Mouse (Mus musculus) MEL (cell line): Measurements from ENCODE around the gene Ncln. TPM values are rescaled to one million over a fixed set of nuclear protein-coding genes. Genes with fewer than 3 reads are reported as not detected.

ENCODE experiments used
- DNase-seq: peaks from one replicate; pipeline ENCODE4 v3.0.0; 2011; ENCODE audit warnings: low read depth, low spot score
- H3K27ac ChIP-seq: 2 replicates; pipeline ENCODE4 v1.5.1; 2012; ENCODE audit warnings: low read depth, mild to moderate bottlenecking, control low read depth, low read length, moderate library complexity; ENCODE audit not compliant: control insufficient read depth
- H3K27me3 ChIP-seq, 2 experiments: fragments of 150-350 bp in 1 of 2; sonication (generic) in 1 of 2; 2 replicates each; pipeline ENCODE4 v1.6.1; 2012; ENCODE audit warnings: low read length in 2 of 2, mild to moderate bottlenecking in 2 of 2, improper control_type of control experiment in 1 of 2, moderate library complexity in 1 of 2; ENCODE audit not compliant: insufficient read depth in 2 of 2, control insufficient read depth in 1 of 2
- H3K36me3 ChIP-seq, 2 experiments: 2 replicates each; pipeline ENCODE4 v1.6.1; 2012 to 2014; ENCODE audit warnings: low read length in 2 of 2, improper control_type of control experiment in 1 of 2, inconsistent platforms in 1 of 2, mild to moderate bottlenecking in 1 of 2; ENCODE audit not compliant: insufficient read depth in 2 of 2, control insufficient read depth in 1 of 2
- H3K4me1 ChIP-seq, 2 experiments: fragments of 150-350 bp in 1 of 2; sonication (generic) in 1 of 2; 2 replicates each; pipeline ENCODE4 v1.6.1; 2012; ENCODE audit warnings: low read length in 2 of 2, improper control_type of control experiment in 1 of 2, mild to moderate bottlenecking in 1 of 2; ENCODE audit not compliant: insufficient read depth in 2 of 2, control insufficient read depth in 1 of 2
- H3K4me3 ChIP-seq, 2 experiments: fragments of 150-350 bp in 1 of 2; sonication (generic) in 1 of 2; 2 replicates each; pipeline ENCODE4 v1.5.1; 2012; ENCODE audit warnings: low read depth in 2 of 2, low read length in 2 of 2, mild to moderate bottlenecking in 2 of 2, moderate library complexity in 2 of 2, control low read depth in 1 of 2, improper control_type of control experiment in 1 of 2; ENCODE audit not compliant: control insufficient read depth in 1 of 2, insufficient read depth in 1 of 2
- H3K79me2 ChIP-seq: 2 replicates; pipeline ENCODE4 v1.6.1; 2012; ENCODE audit warnings: mild to moderate bottlenecking, low read length, moderate library complexity; ENCODE audit not compliant: control insufficient read depth, poor library complexity, insufficient read depth
- H3K9ac ChIP-seq: 2 replicates; pipeline ENCODE4 v1.6.1; 2012; ENCODE audit warnings: low read depth, mild to moderate bottlenecking, control low read depth, low read length, moderate library complexity; ENCODE audit not compliant: control insufficient read depth, poor library complexity, severe bottlenecking
- H3K9me3 ChIP-seq: fragments of 150-350 bp; sonication (generic); replicated peaks from 2 replicates; pipeline ENCODE4 v1.6.1; 2012; ENCODE audit warnings: mild to moderate bottlenecking, low read length, improper control_type of control experiment, moderate library complexity; ENCODE audit not compliant: insufficient read depth
- BHLHE40 ChIP-seq: IDR thresholded peaks from 2 replicates; pipeline ENCODE4 v1.6.1; 2012; ENCODE audit warnings: low read depth, mild to moderate bottlenecking, inconsistent platforms, low read length, improper control_type of control experiment, borderline replicate concordance
- CHD1 ChIP-seq: IDR thresholded peaks from 2 replicates; pipeline ENCODE4 v1.6.1; 2012; ENCODE audit warnings: low read depth, mild to moderate bottlenecking, inconsistent platforms, low read length, improper control_type of control experiment
- CTCF ChIP-seq, 3 experiments: IDR thresholded peaks in 2 of 3; conservative IDR thresholded peaks in 1 of 3; 2 replicates each; pipeline ENCODE4 v1.5.1; 2011 to 2012; ENCODE audit warnings: low read length in 3 of 3, low read depth in 2 of 3, mild to moderate bottlenecking in 2 of 3, improper control_type of control experiment in 1 of 3, inconsistent platforms in 1 of 3, mixed read lengths in 1 of 3, moderate library complexity in 1 of 3; ENCODE audit not compliant: control insufficient read depth in 1 of 3, insufficient read depth in 1 of 3, poor library complexity in 1 of 3, severe bottlenecking in 1 of 3
- GATA1 ChIP-seq: IDR thresholded peaks from 2 replicates; pipeline ENCODE4 v1.6.1; 2011; ENCODE audit warnings: low read depth, low read length, improper control_type of control experiment
- JUND ChIP-seq: IDR thresholded peaks from 2 replicates; pipeline ENCODE4 v1.6.1; 2011; ENCODE audit warnings: low read depth, mild to moderate bottlenecking, improper control_type of control experiment, low read length
- NELFE ChIP-seq: IDR thresholded peaks from 2 replicates; pipeline ENCODE4 v1.6.1; 2011; ENCODE audit warnings: low read depth, low read length, improper control_type of control experiment
- NRF1 ChIP-seq: IDR thresholded peaks from 2 replicates; pipeline ENCODE4 v1.6.1; 2014; ENCODE audit warnings: low read depth, mild to moderate bottlenecking, inconsistent platforms, low read length, improper control_type of control experiment, moderate library complexity; ENCODE audit not compliant: poor library complexity, insufficient read depth, severe bottlenecking
- POLR2A ChIP-seq, 2 experiments: IDR thresholded peaks; 2 replicates each; pipeline ENCODE4 v1.6.1; 2011 to 2012; ENCODE audit warnings: low read length in 2 of 2, mild to moderate bottlenecking in 2 of 2, control low read depth in 1 of 2, improper control_type of control experiment in 1 of 2, low read depth in 1 of 2, moderate library complexity in 1 of 2; ENCODE audit not compliant: control insufficient read depth in 1 of 2, insufficient read depth in 1 of 2, poor library complexity in 1 of 2
- RAD21 ChIP-seq: IDR thresholded peaks from 2 replicates; pipeline ENCODE4 v1.6.1; 2011; ENCODE audit warnings: mild to moderate bottlenecking, low read depth, low read length, improper control_type of control experiment
- SIN3A ChIP-seq: IDR thresholded peaks from 2 replicates; pipeline ENCODE4 v1.6.1; 2012; ENCODE audit warnings: low read length, improper control_type of control experiment, inconsistent platforms
- SMC3 ChIP-seq: IDR thresholded peaks from 2 replicates; pipeline ENCODE4 v1.6.1; 2011; ENCODE audit warnings: low read depth, low read length, improper control_type of control experiment
- USF2 ChIP-seq, 2 experiments: IDR thresholded peaks; 2 replicates each; pipeline ENCODE4 v1.6.1; 2011 to 2012; ENCODE audit warnings: improper control_type of control experiment in 2 of 2, low read length in 2 of 2, borderline replicate concordance in 1 of 2, inconsistent platforms in 1 of 2, low read depth in 1 of 2, mild to moderate bottlenecking in 1 of 2; ENCODE audit not compliant: insufficient read depth in 1 of 2
- ZNF384 ChIP-seq: IDR thresholded peaks from 2 replicates; pipeline ENCODE4 v1.6.1; 2012; ENCODE audit warnings: low read depth, mild to moderate bottlenecking, inconsistent platforms, low read length, improper control_type of control experiment
- polyA plus RNA-seq, 2 experiments: library from polyadenylated mRNA; stranded (reverse) in 1 of 2; unstranded in 1 of 2; fragments of >175 nt in 1 of 2; fragments of >200 nt in 1 of 2; gene quantifications; 2 replicates each; pipeline versions ENCODE4 v1.2.1 to v1.2.4; 2012; ENCODE audit warnings: low replicate concordance in 2 of 2, low read depth in 1 of 2; ENCODE audit not compliant: insufficient read length in 2 of 2, insufficient read depth in 1 of 2, missing spikeins in 1 of 2
- total RNA-seq: library from RNA; depleted of rRNA; stranded (reverse); fragments of 300-350 nt; gene quantifications from 2 replicates; pipeline ENCODE4 v1.2.3, GENCODE M21; 2012

The Ncln gene
- total and polyA plus RNA-seq, 3 experiments = 136 to 276 (median 215) TPM

- H3K27ac ChIP-seq = peak overlapping the region; percentile 67
- H3K27me3 ChIP-seq = no peaks in the 10 kb centered on the region
- TF ChIP-seq JUND (no peak), POLR2A (IDR thresholded peaks at IDR 0.05; ENCODE audit: control insufficient read depth in 1 of 2, insufficient read depth in 1 of 2, low read depth in 1 of 2, low read length in 2 of 2, poor library complexity in 1 of 2) (0 out of 4 replicates have a peak, but pooled peaks of 1 of the 2 experiments have one; percentile 16)
- H3K79me2 ChIP-seq = no peaks in the 10 kb centered on the region; the same call in 1 of the 2 replicates
- H3K4me1 ChIP-seq = peaks cover 10 to 28% of the 10 kb centered on the region in 2 experiments
- peak; percentile 63 for DNase-seq
- no peaks in the 10 kb centered on the region for H3K9me3 ChIP-seq
- peak overlapping the region in 1 of 2 experiments; percentile 7; a peak in 2 of 4 replicates for H3K4me3 ChIP-seq
- H3K9ac ChIP-seq = peak overlapping the region; percentile 51
- H3K36me3 ChIP-seq = peaks cover 0 to 25% of the 10 kb centered on the region in 2 experiments; a peak in 2 of 4 replicates
Measured at GRCm38 (mm10) chr10:81517227-81517626, 21.0 kb upstream of the Ncln start.

GRCm38 (mm10) chr10:81513798-81514197 lies 17.6 kb upstream of the Ncln start:
- Histone ChIP-seq H3K36me3 (peaks cover 0 to 14% of the 10 kb centered on the region in 2 experiments; a peak in 2 of 4 replicates), H3K9me3 (no peaks in the 10 kb centered on the region), H3K27me3 (no peaks in the 10 kb centered on the region), H3K4me1 (peaks cover 6 to 18% of the 10 kb centered on the region in 2 experiments), H3K9ac (no peak overlapping the region), H3K79me2 (no peaks in the 10 kb centered on the region; the same call in 1 of the 2 replicates), H3K27ac (no peak overlapping the region), H3K4me3 (no peak overlapping the region)
- DNase-seq = no peak
- TF ChIP-seq JUND = no peak
- TF ChIP-seq CHD1 = no peak
- no peak for TF ChIP-seq SMC3
- TF ChIP-seq NELFE = no peak
- no peak for TF ChIP-seq GATA1
- no peak for TF ChIP-seq BHLHE40
- no peak for TF ChIP-seq SIN3A
- no peak for TF ChIP-seq ZNF384
- peak; percentile 1; the same call in 1 of the 2 replicates for TF ChIP-seq RAD21
- no peak for TF ChIP-seq USF2 (IDR thresholded peaks at IDR 0.05; ENCODE audit: borderline replicate concordance in 1 of 2, insufficient read depth in 1 of 2, low read depth in 1 of 2, low read length in 2 of 2)
- TF ChIP-seq CTCF (IDR thresholded peaks at IDR 0.05 in 2 of 3, conservative IDR thresholded peaks at IDR 0.05 in 1 of 3; ENCODE audit: control insufficient read depth in 1 of 3, insufficient read depth in 1 of 3, low read depth in 2 of 3, low read length in 3 of 3, poor library complexity in 1 of 3, severe bottlenecking in 1 of 3) = peak; percentile 38 to 44 (median 43)
- no peak for TF ChIP-seq NRF1
- no peak for TF ChIP-seq POLR2A (IDR thresholded peaks at IDR 0.05; ENCODE audit: control insufficient read depth in 1 of 2, insufficient read depth in 1 of 2, low read depth in 1 of 2, low read length in 2 of 2, poor library complexity in 1 of 2)
